Mouse (Mus musculus): ENCODE results near the gene Rhod. TPM values are rescaled to one million over a fixed set of nuclear protein-coding genes. Genes with fewer than 3 reads are reported as not detected.
A peak's percentile ranks its signal among the peaks of the same experiment; 100 is the strongest.
"Not testable (repeated sequence)": the region's sequence is repeated elsewhere in the genome, so short reads cannot be mapped to it uniquely, and the experiment has no call there.

Rhod gene
- total RNA-seq, 2 experiments from 2014 or later = 0.27 to 0.31 TPM

- no peak for DNase-seq (ENCODE audit: low spot score)
These were observed 24.6 kb downstream of the Rhod start for GRCm38 (mm10) chr19:4414631-4415030.

DNA sequence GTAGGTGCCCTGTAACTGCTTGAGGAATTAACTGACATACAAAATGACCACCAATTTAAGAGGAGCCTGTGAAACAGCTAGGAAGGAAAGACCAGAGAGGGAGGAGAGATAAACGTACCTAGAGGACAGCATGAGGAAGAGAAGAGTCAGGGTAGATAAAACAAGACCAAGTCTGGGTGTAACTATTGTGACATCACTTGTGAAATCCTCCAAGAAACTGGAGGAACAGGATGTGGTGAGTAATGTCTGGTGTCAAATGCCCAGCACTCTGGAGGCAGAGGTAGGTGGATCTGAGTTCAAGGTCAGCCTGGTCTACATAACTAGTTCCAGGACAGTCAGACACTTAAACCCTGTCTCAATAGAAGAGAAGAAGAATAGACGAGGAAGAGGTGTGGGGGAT is 30.2 kb downstream of the Rhod start:
- no peak for DNase-seq (ENCODE audit: low spot score)

GRCm38 (mm10) chr19:4404840-4405239 is 34.4 kb downstream of the Rhod start:
- no peak for DNase-seq (ENCODE audit: low spot score)

DNA sequence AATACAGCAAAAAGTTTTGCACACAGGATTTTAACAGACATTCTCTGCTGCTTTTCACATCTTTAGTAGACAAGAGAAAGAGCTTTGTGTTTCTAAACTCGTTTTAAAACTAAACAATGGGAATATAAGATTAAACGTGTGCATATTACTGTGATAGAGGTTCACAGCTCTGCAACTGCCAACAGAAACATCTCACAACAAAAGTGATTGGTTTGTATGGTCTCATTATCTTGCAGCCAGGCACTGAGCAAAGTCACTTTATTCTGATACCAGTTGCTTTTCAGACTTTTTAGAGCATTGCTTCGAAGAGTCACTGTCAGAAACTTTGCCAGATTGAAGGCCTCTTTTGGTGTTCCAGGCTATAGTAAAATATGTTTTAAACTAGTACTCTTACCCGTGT is 40.3 kb downstream of the Rhod start:
- DNase-seq (ENCODE audit: low spot score) = no peak

GRCm38 (mm10) chr19:4398630-4398948 is 40.6 kb downstream of the Rhod start:
- no peak for DNase-seq (ENCODE audit: low spot score)

- DNase-seq (ENCODE audit: low spot score) = no peak
These were observed 41.2 kb downstream of the Rhod start, which contains the start of gene Kdm2a for GRCm38 (mm10) chr19:4397798-4398629. Gene Kdm2a (minus strand): TSS chr19:4398285.

GRCm38 (mm10) chr19:4396998-4397797 is 42.0 kb downstream of the Rhod start:
- peak; percentile 95 for DNase-seq (ENCODE audit: low spot score)

- peak; percentile 34 for DNase-seq (ENCODE audit: low spot score)
These were observed 42.9 kb downstream of the Rhod start for GRCm38 (mm10) chr19:4396081-4396997.

DNA sequence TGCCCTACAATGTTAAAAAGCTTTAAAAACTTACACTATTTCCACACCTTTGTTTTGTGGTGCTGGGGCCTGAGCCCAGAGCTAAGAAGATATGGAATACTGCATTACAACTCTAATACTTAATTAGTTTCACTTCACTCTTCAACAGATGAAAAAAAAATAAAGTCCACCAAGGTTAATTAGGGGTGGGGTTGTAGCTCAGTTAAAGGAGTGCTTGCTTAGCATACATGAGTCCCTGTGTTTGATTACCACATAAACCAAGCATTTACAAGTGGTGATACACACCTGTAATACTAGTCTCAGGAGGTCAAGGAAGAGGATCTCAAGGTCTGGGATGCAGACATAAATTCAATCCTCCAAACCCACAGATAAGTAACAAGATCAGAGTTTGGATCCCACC is 52.0 kb downstream of the Rhod start:
- DNase-seq (ENCODE audit: low spot score) = no peak

- DNase-seq (ENCODE audit: low spot score) = no peak
These were observed 54.2 kb downstream of the Rhod start for GRCm38 (mm10) chr19:4385026-4385425.

DNA sequence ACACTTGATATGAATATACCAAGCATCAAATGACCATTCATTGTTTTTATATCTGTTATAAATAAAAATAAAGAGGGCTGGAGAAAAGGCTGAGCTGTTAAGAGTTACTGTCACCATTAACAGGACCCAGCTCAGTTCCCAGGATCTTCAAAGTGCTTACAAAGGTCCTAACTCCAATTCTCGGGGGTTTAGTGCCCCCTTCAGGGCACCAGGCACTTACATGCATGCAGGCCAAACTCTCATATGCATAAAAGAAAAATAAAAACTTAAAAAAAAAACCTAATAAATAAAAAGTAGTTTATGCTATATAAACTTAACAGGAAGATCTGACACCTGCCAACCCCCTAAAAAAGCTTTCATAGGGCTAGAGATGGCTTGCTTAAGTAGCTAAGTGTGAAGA is 54.9 kb downstream of the Rhod start:
- no peak for DNase-seq (ENCODE audit: low spot score)

- no peak for DNase-seq (ENCODE audit: low spot score)
These were observed 55.9 kb downstream of the Rhod start for GRCm38 (mm10) chr19:4383306-4383705.

DNA sequence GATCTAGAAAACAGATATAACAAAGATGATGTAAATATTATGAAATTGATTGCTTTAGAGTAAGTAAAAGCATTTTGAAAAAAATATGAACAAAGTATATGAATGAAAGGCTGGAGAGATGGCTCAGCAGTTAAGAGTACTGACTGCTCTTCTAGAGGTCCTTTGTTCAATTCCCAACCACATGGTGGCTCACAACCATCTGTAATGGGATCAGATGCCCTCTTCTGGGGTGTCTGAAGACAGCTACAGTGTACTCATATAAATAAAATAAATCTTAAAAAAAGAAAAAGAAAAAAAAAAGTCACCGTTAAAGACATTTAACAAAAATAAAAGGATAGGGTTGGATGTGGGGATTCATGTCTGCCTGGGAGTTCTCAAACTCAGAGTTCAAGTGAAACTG is 56.9 kb downstream of the Rhod start:
- not testable (repeated sequence) for DNase-seq (ENCODE audit: low spot score)

Other genes starting within 250 kb of the Rhod start
- 1 to 10 TPM; 5.5 to 5.9 TPM for gene Tbc1d10c, start 248.1 kb downstream of the Rhod start, total RNA-seq (2021)
- gene Ppp1ca, start 247.4 kb downstream of the Rhod start, total RNA-seq (2021) = 100 to 1,000 TPM; 200 to 201 TPM
- 1 to 10 TPM; 2.6 to 2.8 TPM for gene Rad9a, start 237.8 kb downstream of the Rhod start, total RNA-seq (2021)
- gene Clcf1, start 225.2 kb downstream of the Rhod start, total RNA-seq (2021) = under 1 TPM; 0.34 to 0.47 TPM
- not detected for gene AC109138.7, start 225.1 kb downstream of the Rhod start, total RNA-seq (2021)
- 10 to 100 TPM; 16.3 to 17.8 TPM for gene Pold4, start 207.5 kb downstream of the Rhod start, total RNA-seq (2021)
- 1 to 10 TPM; 2.8 to 3.4 TPM for gene Ssh3, start 170.3 kb downstream of the Rhod start, total RNA-seq (2021)
- under 1 TPM; 0.16 to 0.81 TPM for gene Ankrd13d, start 156.3 kb downstream of the Rhod start, total RNA-seq (2021)
- 10 to 100 TPM; 50.7 to 60.8 TPM for gene Grk2, start 133.2 kb downstream of the Rhod start, total RNA-seq (2021)
- gene Kdm2a, start 41.1 kb downstream of the Rhod start, total RNA-seq (2021) = 10 to 100 TPM; 33.4 to 36.8 TPM
- gene Syt12, start 38.0 kb upstream of the Rhod start, total RNA-seq (2021) = 1 to 10 TPM; 1.9 to 2.1 TPM
- not detected for gene 2010003K11Rik, start 59.2 kb upstream of the Rhod start, total RNA-seq (2021)
- 100 to 1,000 TPM in 1 of 2 experiments, 10 to 100 TPM in 1; 57.4 to 111 TPM for gene Pcx, start 71.0 kb upstream of the Rhod start, total RNA-seq (2021)
- 1 to 10 TPM in 1 of 2 experiments, under 1 TPM in 1; 0.94 to 1.2 TPM for gene Lrfn4, start 176.2 kb upstream of the Rhod start, total RNA-seq (2021)
- gene Rce1, start 186.2 kb upstream of the Rhod start, total RNA-seq (2021) = 1 to 10 TPM; 4.3 to 4.5 TPM

Measured in gastrocnemius, adult 18-20 months (tissue).